Mouse (Mus musculus) cerebellum, adult 2 months (tissue): Measurements from ENCODE around the gene Rer1. TPM values are rescaled to one million over a fixed set of nuclear protein-coding genes. Genes with fewer than 3 reads are reported as not detected.
A peak's percentile ranks its signal among the peaks of the same experiment; 100 is the strongest.

Experiments
- DNase-seq, 2 experiments: peaks; one replicate each; pipeline ENCODE4 v3.0.0; 2021
- H3K27ac ChIP-seq: fragments of 200-500 bp; 2 replicates; pipeline ENCODE4 v1.5.1; 2012; ENCODE audit warnings: low read length, control low read depth, inconsistent platforms; ENCODE audit not compliant: insufficient read depth
- H3K27me3 ChIP-seq: fragments of 200-500 bp; 2 replicates; pipeline ENCODE4 v1.6.1; 2012; ENCODE audit warnings: inconsistent platforms, mild to moderate bottlenecking, low read length, moderate library complexity; ENCODE audit not compliant: control insufficient read depth, insufficient read depth
- H3K4me1 ChIP-seq: fragments of 200-500 bp; 2 replicates; pipeline ENCODE4 v1.6.1; 2011; ENCODE audit warnings: low read length; ENCODE audit not compliant: control insufficient read depth, insufficient read depth
- H3K4me3 ChIP-seq: fragments of 200-500 bp; replicated peaks from 2 replicates; pipeline ENCODE3; 2011; ENCODE audit warnings: mild to moderate bottlenecking, low read depth, low read length, control low read depth; ENCODE audit not compliant: insufficient read depth
- CTCF ChIP-seq: fragments of 200-500 bp; IDR thresholded peaks from 2 replicates; pipeline ENCODE4 v1.5.1; 2011; ENCODE audit warnings: low read depth, mild to moderate bottlenecking, control low read depth, low read length, moderate library complexity, borderline replicate concordance; ENCODE audit not compliant: insufficient read depth
- POLR2A ChIP-seq: fragments of 200-500 bp; IDR thresholded peaks from 2 replicates; pipeline ENCODE4 v1.6.1; 2011; ENCODE audit warnings: low read length, control low read depth, borderline replicate concordance; ENCODE audit not compliant: insufficient read depth
- WGBS: fragments of 180-500 bp; shearing (Covaris S2); methylation state at CpG from one replicate; pipeline ENCODE4 v1.1.7; 2018; 5-methylcytosine and 5-hydroxymethylcytosine counted together
- polyA plus RNA-seq: library from polyadenylated mRNA; depleted of rRNA; stranded (reverse); fragments of >200 nt; gene quantifications from 2 replicates; pipeline ENCODE4 v1.2.3, GENCODE M21; 2012; rRNA removed

Gene Rer1
- polyA plus RNA-seq, 1 experiment = 102 TPM

- peak; percentile 61 to 69 for DNase-seq
- Histone ChIP-seq H3K27ac (no peak overlapping the region), H3K27me3 (no peaks in the 10 kb centered on the region), H3K4me1 (peaks cover 26% of the 10 kb centered on the region), H3K4me3 (peak overlapping the region; percentile 25)
- TF ChIP-seq CTCF (no peak; the same call in 1 of the 2 replicates), POLR2A (no peak)
- 1% methylated on average over 65 of the region's 65 CpGs for WGBS
Measured at GRCm38 (mm10) chr4:155042606-155043288, 43.4 kb downstream of the Rer1 start.

GRCm38 (mm10) chr4:155040696-155041095 lies 45.5 kb downstream of the Rer1 start:
- Histone ChIP-seq H3K27ac (no peak overlapping the region), H3K27me3 (no peaks in the 10 kb centered on the region), H3K4me1 (peaks cover 28% of the 10 kb centered on the region), H3K4me3 (no peak overlapping the region)
- DNase-seq = peak; percentile 63 to 75
- TF ChIP-seq CTCF (no peak), POLR2A (no peak)
- WGBS = 7% methylated on average over 6 of the region's 6 CpGs

GRCm38 (mm10) chr4:155040197-155040596 lies 46.0 kb downstream of the Rer1 start:
- Histone ChIP-seq H3K27me3 (no peaks in the 10 kb centered on the region), H3K4me1 (peaks cover 33% of the 10 kb centered on the region), H3K4me3 (no peak overlapping the region), H3K27ac (no peak overlapping the region)
- DNase-seq = no peak
- no peak for TF ChIP-seq POLR2A
- TF ChIP-seq CTCF = no peak
- 52% methylated on average over 9 of the region's 9 CpGs for WGBS

- TF ChIP-seq CTCF (no peak), POLR2A (no peak)
- Histone ChIP-seq H3K27ac (no peak overlapping the region), H3K4me3 (no peak overlapping the region), H3K27me3 (no peaks in the 10 kb centered on the region), H3K4me1 (peaks cover 31% of the 10 kb centered on the region)
- 13% methylated on average over 13 of the region's 13 CpGs for WGBS
- peak; percentile 65 to 72 for DNase-seq
Measured at GRCm38 (mm10) chr4:155034787-155035186, 51.4 kb downstream of the Rer1 start.

- TF ChIP-seq POLR2A (no peak), CTCF (no peak)
- WGBS = 6% methylated on average over 7 of the region's 7 CpGs
- Histone ChIP-seq H3K27me3 (no peaks in the 10 kb centered on the region), H3K4me1 (peaks cover 31% of the 10 kb centered on the region), H3K27ac (no peak overlapping the region), H3K4me3 (no peak overlapping the region)
- DNase-seq = peak; percentile 32 to 40
Measured at GRCm38 (mm10) chr4:155034202-155034601, 52.0 kb downstream of the Rer1 start.

- peak in 1 of 2 experiments; percentile 16 for DNase-seq
- H3K27me3 ChIP-seq = no peaks in the 10 kb centered on the region
- 62% methylated on average over 6 of the region's 6 CpGs for WGBS
- peaks cover 31% of the 10 kb centered on the region for H3K4me1 ChIP-seq
- H3K4me3 ChIP-seq = no peak overlapping the region
- no peak overlapping the region for H3K27ac ChIP-seq
- no peak for TF ChIP-seq CTCF
- no peak for TF ChIP-seq POLR2A
Measured at GRCm38 (mm10) chr4:155033115-155033514, 53.1 kb downstream of the Rer1 start.

GRCm38 (mm10) chr4:155024170-155025010 lies 61.8 kb downstream of the Rer1 start:
- DNase-seq = peak; percentile 90 to 91
- H3K27ac ChIP-seq = peak overlapping the region; percentile 93
- 8% methylated on average over 11 of the region's 11 CpGs for WGBS
- H3K4me3 ChIP-seq = no peak overlapping the region
- no peaks in the 10 kb centered on the region for H3K27me3 ChIP-seq
- TF ChIP-seq CTCF (no peak), POLR2A (0 out of 2 replicates have a peak, but pooled peaks have one; percentile 5)
- H3K4me1 ChIP-seq = peaks cover 54% of the 10 kb centered on the region

Other genes with a start within 250 kb of the Rer1 start
- 1.5 and 2.6 TPM in 2 replicates for gene Ttc34, start 248.9 kb downstream of the Rer1 start, polyA plus RNA-seq
- 2.7 and 3.3 TPM in 2 replicates for gene Mmel1, start 216.8 kb downstream of the Rer1 start, polyA plus RNA-seq
- gene Fam213b, start 187.2 kb downstream of the Rer1 start, polyA plus RNA-seq = 171 and 180 TPM in 2 replicates
- 0.80 and 1.3 TPM in 2 replicates for gene Tnfrsf14, start 157.8 kb downstream of the Rer1 start, polyA plus RNA-seq
- gene Hes5, start 125.5 kb downstream of the Rer1 start, polyA plus RNA-seq = 4.6 and 4.8 TPM in 2 replicates
- 84.6 and 85.5 TPM in 2 replicates for gene Pank4, start 122.3 kb downstream of the Rer1 start, polyA plus RNA-seq
- gene Plch2, start 29.6 kb downstream of the Rer1 start, polyA plus RNA-seq = 149 and 180 TPM in 2 replicates
- 32.0 and 38.1 TPM in 2 replicates for gene Pex10, start 19.4 kb downstream of the Rer1 start, polyA plus RNA-seq
- gene Morn1, start 195 bp upstream of the Rer1 start, polyA plus RNA-seq = 15.6 and 18.7 TPM in 2 replicates
- gene Ski, start 136.2 kb upstream of the Rer1 start, polyA plus RNA-seq = 87.2 and 106 TPM in 2 replicates
- gene Faap20, start 163.4 kb upstream of the Rer1 start, polyA plus RNA-seq = 94.5 and 109 TPM in 2 replicates